ENCODE assay signal across 8 mouse cellular contexts in genomic region chr5:114567565-114568197, GRCm38 (mm10). TPM values are rescaled to one million over a fixed set of nuclear protein-coding genes. Genes with fewer than 3 reads are reported as not detected.
A peak's percentile ranks its signal among the peaks of the same experiment; 100 is the strongest.
DNase-seq lines count a peak whose midpoint lies in the region; ATAC-seq lines count a peak whose summit lies in the region.

Gene Fam222a (plus strand): TSS chr5:114568016.

- peak within 1 kb of the TSS; percentile 90 for H3K27ac ChIP-seq in forebrain, embryonic 14.5 days (ENCODE audit: low read depth, low read length)
- peak within 1 kb of the TSS; percentile 93 for H3K27ac ChIP-seq in hindbrain, embryonic 12.5 days

- H3K4me3 ChIP-seq in forebrain, embryonic 14.5 days (ENCODE audit: low read depth, low read length) = peak within 1 kb of the TSS; percentile 68
- peak within 1 kb of the TSS; percentile 79 for H3K4me3 ChIP-seq in hindbrain, embryonic 12.5 days

- ATAC-seq in cerebellum, adult (ENCODE audit: insufficient number of reproducible peaks, low FRiP score, low TSS enrichment) = peak; percentile 42; the same call in 1 of the 2 replicates
- peak; percentile 58 for ATAC-seq in forebrain, embryonic 14.5 days
- ATAC-seq in hindbrain, embryonic 12.5 days (ENCODE audit: low FRiP score) = peak; percentile 70

- WGBS in forebrain, embryonic 14.5 days = under 1% methylated on average over 57 of the region's 72 CpGs
- under 1% methylated on average over 62 of the region's 72 CpGs for WGBS in hindbrain, embryonic 12.5 days

- H3K4me2 ChIP-seq in forebrain, embryonic 14.5 days (ENCODE audit: low read length) = peak within 1 kb of the TSS; percentile 92
- H3K4me2 ChIP-seq in hindbrain, embryonic 12.5 days (replicated peaks) = peak within 1 kb of the TSS; percentile 84

- H3K9ac ChIP-seq in forebrain, embryonic 14.5 days (ENCODE audit: low read length) = peak within 1 kb of the TSS; percentile 78
- peak within 1 kb of the TSS; percentile 69 for H3K9ac ChIP-seq in hindbrain, embryonic 12.5 days

- peaks cover 33% of the 10 kb centered on the region for H3K4me1 ChIP-seq in forebrain, embryonic 14.5 days (ENCODE audit: control insufficient read depth, insufficient read depth, low read length)
- peaks cover 51% of the 10 kb centered on the region for H3K4me1 ChIP-seq in hindbrain, embryonic 12.5 days

- peaks cover 7% of the 10 kb centered on the region; the same call in 1 of the 2 replicates for H3K27me3 ChIP-seq in forebrain, embryonic 14.5 days (replicated peaks; ENCODE audit: control insufficient read depth, insufficient read depth, low read length)
- H3K27me3 ChIP-seq in hindbrain, embryonic 12.5 days = peaks cover 12% of the 10 kb centered on the region

- no peaks in the 10 kb centered on the region for H3K9me3 ChIP-seq in forebrain, embryonic 14.5 days (replicated peaks; ENCODE audit: control insufficient read depth, low read length)
- H3K9me3 ChIP-seq in hindbrain, embryonic 12.5 days (replicated peaks) = peaks cover 5% of the 10 kb centered on the region

- DNase-seq in Muller cell, postnatal 12 days (ENCODE audit: inconsistent ontology term) = peak; percentile 79
- peak; percentile 82 for DNase-seq in forebrain, embryonic 14.5 days (ENCODE audit: low spot score)
- peak; percentile 57 to 60 for DNase-seq in layer of hippocampus, postnatal 36 days
- DNase-seq in lung, postnatal 14 days = peak; percentile 70
- peak; percentile 91 for DNase-seq in retina, postnatal 1 day
- DNase-seq in yolk sac, embryonic 10.5 days (ENCODE audit: low spot score) = peak; percentile 82

- H3K36me3 ChIP-seq in forebrain, embryonic 14.5 days (ENCODE audit: control insufficient read depth, insufficient read depth, low read length) = no peaks in the 10 kb centered on the region
- no peaks in the 10 kb centered on the region for H3K36me3 ChIP-seq in hindbrain, embryonic 12.5 days

RNA-seq across cellular contexts. Expression of gene Fam222a, which starts in this region (rescaled TPM):
- polyA plus RNA-seq in forebrain, embryonic 14.5 days (2014; fragmentation: Nextera tagmentation; extraction: Ambion mirVana) = 4.5 and 5.0 TPM in 2 replicates
- polyA plus RNA-seq in hindbrain, embryonic 12.5 days (2016; fragmentation: Nextera tagmentation; extraction: Ambion mirVana) = 9.4 and 9.9 TPM in 2 replicates
- 1 to 10 TPM; 4.6 to 5.8 TPM for total RNA-seq in layer of hippocampus, postnatal 36 days (2021)

Comparison
In these comparisons a context has a peak if more than half of its experiments do, and no peak if none do; other contexts are left out.
1. Peak in every context shown above with its lines: DNase-seq, ATAC-seq, H3K4me3 ChIP-seq and H3K27ac ChIP-seq.